In genomic region chr15:103281465-103282205, GRCm38 (mm10) we compare ENCODE assay signal across 24 mouse cellular contexts. TPM values are rescaled to one million over a fixed set of nuclear protein-coding genes. Genes with fewer than 3 reads are reported as not detected.
A peak's percentile ranks its signal among the peaks of the same experiment; 100 is the strongest.
DNase-seq lines count a peak whose midpoint lies in the region; ATAC-seq and TF ChIP-seq lines count a peak whose summit lies in the region.
"Had no signal": no experiment of that assay in that cellular context is flagged by ENCODE, and none has a peak within 500 bp of the region (broad histone marks: within the 10 kb centered on the region; RNA-seq: fewer than 3 reads in every experiment).

No protein-coding gene starts in this region.

- DNase-seq in kidney, postnatal 0 days (ENCODE audit: low spot score), result peak; percentile 0
- no peak for DNase-seq in kidney, postnatal 25 days
- no peak for DNase-seq in intestine, embryonic 14.5 days (ENCODE audit: low spot score)
- no peak for DNase-seq in liver, embryonic 13.5 days
- no peak for DNase-seq in left cerebral cortex, adult 9 months (ENCODE audit: low spot score in 2 of 2)
- no peak for DNase-seq in heart, adult 8-10 months (ENCODE audit: low spot score)
- DNase-seq: cerebellum, adult 8-10 months; gastrocnemius, postnatal 10 days; right cerebral cortex, postnatal 25 days; thymus, adult 18-20 months had no signal

- H3K9ac ChIP-seq in kidney, postnatal 0 days (ENCODE audit: low read depth, low read length), result no peak overlapping the region
- H3K9ac ChIP-seq in intestine, embryonic 14.5 days (ENCODE audit: low read length), result no peak overlapping the region
- peak overlapping the region; percentile 49 for H3K9ac ChIP-seq in liver, embryonic 13.5 days
- H3K9ac ChIP-seq in stomach, embryonic 15.5 days, result no peak overlapping the region
- H3K9ac ChIP-seq: forebrain, embryonic 13.5 days; hindbrain, embryonic 15.5 days; limb, embryonic 13.5 days; midbrain, embryonic 15.5 days had no signal

- H3K4me1 ChIP-seq in kidney, postnatal 0 days (replicated peaks; ENCODE audit: insufficient read depth, low read length), result 0 out of 2 replicates have a peak, but pooled peaks cover 7% of the 10 kb centered on the region
- peaks cover 15% of the 10 kb centered on the region for H3K4me1 ChIP-seq in intestine, embryonic 14.5 days (replicated peaks; ENCODE audit: control insufficient read depth, insufficient read depth, low read length)
- H3K4me1 ChIP-seq in liver, embryonic 13.5 days (replicated peaks), result peaks cover 70% of the 10 kb centered on the region
- peaks cover 15% of the 10 kb centered on the region; the same call in 1 of the 2 replicates for H3K4me1 ChIP-seq in stomach, embryonic 15.5 days

- no peaks in the 10 kb centered on the region for H3K9me3 ChIP-seq in kidney, postnatal 0 days (replicated peaks; ENCODE audit: low read length)
- no peaks in the 10 kb centered on the region for H3K9me3 ChIP-seq in intestine, embryonic 14.5 days (ENCODE audit: control insufficient read depth, low read length)
- H3K9me3 ChIP-seq in liver, embryonic 13.5 days (replicated peaks), result no peaks in the 10 kb centered on the region
- H3K9me3 ChIP-seq in stomach, embryonic 15.5 days, result no peaks in the 10 kb centered on the region
- H3K9me3 ChIP-seq: embryonic facial prominence, embryonic 10.5 days; forebrain, embryonic 13.5 days; hindbrain, embryonic 15.5 days; limb, embryonic 13.5 days; midbrain, embryonic 15.5 days had no signal

- TF ChIP-seq CTCF in kidney, postnatal 0 days (IDR thresholded peaks at IDR 0.05; ENCODE audit: low read depth), result no peak

- no peaks in the 10 kb centered on the region for H3K27me3 ChIP-seq in kidney, postnatal 0 days (ENCODE audit: insufficient read depth, low read length)
- H3K27me3 ChIP-seq in intestine, embryonic 14.5 days (replicated peaks; ENCODE audit: control insufficient read depth, insufficient read depth, low read length), result no peaks in the 10 kb centered on the region
- no peaks in the 10 kb centered on the region for H3K27me3 ChIP-seq in liver, embryonic 13.5 days
- no peaks in the 10 kb centered on the region for H3K27me3 ChIP-seq in stomach, embryonic 15.5 days (replicated peaks)
- H3K27me3 ChIP-seq: CH12.LX; forebrain, embryonic 13.5 days; hindbrain, embryonic 15.5 days; limb, embryonic 13.5 days; midbrain, embryonic 15.5 days had no signal

- H3K4me3 ChIP-seq in kidney, postnatal 0 days (replicated peaks; ENCODE audit: low read depth, low read length), result no peak overlapping the region
- no peak overlapping the region for H3K4me3 ChIP-seq in intestine, embryonic 14.5 days (ENCODE audit: low read depth, low read length)
- H3K4me3 ChIP-seq in liver, embryonic 13.5 days (replicated peaks), result no peak overlapping the region
- H3K4me3 ChIP-seq in stomach, embryonic 15.5 days (replicated peaks), result no peak overlapping the region
- H3K4me3 ChIP-seq: embryonic facial prominence, embryonic 10.5 days; forebrain, embryonic 13.5 days; hindbrain, embryonic 15.5 days; limb, embryonic 13.5 days; midbrain, embryonic 15.5 days; myocyte had no signal

- no peak for ATAC-seq in kidney, postnatal 0 days (replicated peaks; ENCODE audit: low FRiP score, low read depth)
- ATAC-seq in intestine, embryonic 14.5 days (replicated peaks; ENCODE audit: low FRiP score, low TSS enrichment, low read depth), result peak; percentile 62
- no peak; the same call in 1 of the 2 replicates for ATAC-seq in liver, embryonic 13.5 days (ENCODE audit: low read depth)
- ATAC-seq in stomach, embryonic 15.5 days (ENCODE audit: insufficient read depth, low FRiP score, low read depth), result no peak; the same call in 1 of the 2 replicates
- ATAC-seq: forebrain, embryonic 13.5 days; midbrain, embryonic 15.5 days had no signal

- WGBS in kidney, postnatal 0 days, result 90% methylated on average over 3 of the region's 3 CpGs
- WGBS in intestine, embryonic 14.5 days, result 86% methylated on average over 3 of the region's 3 CpGs
- 76% methylated on average over 3 of the region's 3 CpGs for WGBS in liver, embryonic 13.5 days (ENCODE audit: insufficient replicate concordance)
- WGBS in stomach, embryonic 15.5 days, result 79% methylated on average over 3 of the region's 3 CpGs

- H3K27ac ChIP-seq in kidney, postnatal 0 days, result no peak overlapping the region
- H3K27ac ChIP-seq in intestine, embryonic 14.5 days (ENCODE audit: low read depth), result no peak overlapping the region
- H3K27ac ChIP-seq in liver, embryonic 13.5 days, result peak overlapping the region; percentile 81
- H3K27ac ChIP-seq in stomach, embryonic 15.5 days, result peak overlapping the region; percentile 52; the same call in 1 of the 2 replicates
- H3K27ac ChIP-seq: embryonic facial prominence, embryonic 10.5 days; forebrain, embryonic 13.5 days; hindbrain, embryonic 15.5 days; limb, embryonic 13.5 days; midbrain, embryonic 15.5 days had no signal

- H3K4me2 ChIP-seq in kidney, postnatal 0 days (ENCODE audit: low read length), result no peak overlapping the region
- H3K4me2 ChIP-seq in intestine, embryonic 14.5 days (ENCODE audit: low read length), result no peak overlapping the region
- peak overlapping the region; percentile 27 for H3K4me2 ChIP-seq in liver, embryonic 13.5 days
- no peak overlapping the region for H3K4me2 ChIP-seq in stomach, embryonic 15.5 days
- H3K4me2 ChIP-seq: forebrain, embryonic 13.5 days; hindbrain, embryonic 15.5 days; limb, embryonic 13.5 days; midbrain, embryonic 15.5 days had no signal

- no peaks in the 10 kb centered on the region for H3K36me3 ChIP-seq in kidney, postnatal 0 days (ENCODE audit: insufficient read depth, low read length)
- H3K36me3 ChIP-seq in intestine, embryonic 14.5 days (ENCODE audit: control insufficient read depth, insufficient read depth, low read length), result no peaks in the 10 kb centered on the region
- H3K36me3 ChIP-seq in liver, embryonic 13.5 days, result peaks cover 45% of the 10 kb centered on the region
- H3K36me3 ChIP-seq in stomach, embryonic 15.5 days, result 0 out of 2 replicates have a peak, but pooled peaks cover 6% of the 10 kb centered on the region
- H3K36me3 ChIP-seq: hindbrain, embryonic 15.5 days; midbrain, embryonic 15.5 days had no signal

RNA-seq across cellular contexts. Expression of gene Copz1, which starts 9.1 kb away (rescaled TPM):
- polyA plus RNA-seq in kidney, postnatal 0 days (2015; fragmentation: Nextera tagmentation; extraction: Ambion mirVana), result 237 and 263 TPM in 2 replicates
- 266 and 283 TPM in 2 replicates for polyA plus RNA-seq in intestine, embryonic 14.5 days (2014; fragmentation: Nextera tagmentation; extraction: Ambion mirVana)
- polyA plus RNA-seq in liver, embryonic 13.5 days (2015; fragmentation: Nextera tagmentation; extraction: Ambion mirVana), result 213 and 240 TPM in 2 replicates
- polyA plus RNA-seq in stomach, embryonic 15.5 days (2015; fragmentation: Nextera tagmentation; extraction: Ambion mirVana), result 248 and 260 TPM in 2 replicates
- 10 to 100 TPM; 48.9 to 55.0 (median 49.4) TPM for total RNA-seq in heart, adult 8-10 months (2022)

RNA-seq across cellular contexts. Expression of gene Nfe2, which starts 23.4 kb away (rescaled TPM):
- 1.9 and 2.8 TPM in 2 replicates for polyA plus RNA-seq in kidney, postnatal 0 days (2015; fragmentation: Nextera tagmentation; extraction: Ambion mirVana)
- 1.8 and 1.9 TPM in 2 replicates for polyA plus RNA-seq in intestine, embryonic 14.5 days (2014; fragmentation: Nextera tagmentation; extraction: Ambion mirVana)
- 171 and 185 TPM in 2 replicates for polyA plus RNA-seq in liver, embryonic 13.5 days (2015; fragmentation: Nextera tagmentation; extraction: Ambion mirVana)
- 7.8 and 15.9 TPM in 2 replicates for polyA plus RNA-seq in stomach, embryonic 15.5 days (2015; fragmentation: Nextera tagmentation; extraction: Ambion mirVana)
- 1 to 10 TPM in 2 of 4 experiments, under 1 TPM in 2; 0.31 to 2.6 (median 0.88) TPM for total RNA-seq in heart, adult 8-10 months (2022)
- total RNA-seq: CH12.LX; layer of hippocampus, adult 18-20 months; layer of hippocampus, postnatal 25 days; left cerebral cortex, postnatal 14 days had no signal
- polyA plus RNA-seq: frontal cortex, adult 2 months had no signal

RNA-seq across cellular contexts. Expression of gene Gpr84, which starts 28.8 kb away (rescaled TPM):
- 0.47 and 0.65 TPM in 2 replicates for polyA plus RNA-seq in kidney, postnatal 0 days (2015; fragmentation: Nextera tagmentation; extraction: Ambion mirVana)
- polyA plus RNA-seq in intestine, embryonic 14.5 days (2014; fragmentation: Nextera tagmentation; extraction: Ambion mirVana), result 0.11 and 0.34 TPM in 2 replicates
- polyA plus RNA-seq in liver, embryonic 13.5 days (2015; fragmentation: Nextera tagmentation; extraction: Ambion mirVana), result 0.28 and 0.29 TPM in 2 replicates
- polyA plus RNA-seq in stomach, embryonic 15.5 days (2015; fragmentation: Nextera tagmentation; extraction: Ambion mirVana), result 0.46 and 0.53 TPM in 2 replicates
- total RNA-seq in heart, adult 8-10 months (2022), result not detected
- total RNA-seq: heart, postnatal 4 days; neutrophil, adult 5-6 weeks had no signal

RNA-seq across cellular contexts. Expression of gene Hnrnpa1, which starts 41.4 kb away (rescaled TPM):
- 705 and 720 TPM in 2 replicates for polyA plus RNA-seq in kidney, postnatal 0 days (2015; fragmentation: Nextera tagmentation; extraction: Ambion mirVana)
- 837 and 906 TPM in 2 replicates for polyA plus RNA-seq in intestine, embryonic 14.5 days (2014; fragmentation: Nextera tagmentation; extraction: Ambion mirVana)
- polyA plus RNA-seq in liver, embryonic 13.5 days (2015; fragmentation: Nextera tagmentation; extraction: Ambion mirVana), result 436 and 495 TPM in 2 replicates
- polyA plus RNA-seq in stomach, embryonic 15.5 days (2015; fragmentation: Nextera tagmentation; extraction: Ambion mirVana), result 664 and 681 TPM in 2 replicates
- total RNA-seq in heart, adult 8-10 months (2022), result 100 to 1,000 TPM; 134 to 164 (median 150) TPM

RNA-seq across cellular contexts. Expression of gene Cbx5, which starts 42.0 kb away (rescaled TPM):
- polyA plus RNA-seq in kidney, postnatal 0 days (2015; fragmentation: Nextera tagmentation; extraction: Ambion mirVana), result 62.0 and 68.2 TPM in 2 replicates
- 118 and 123 TPM in 2 replicates for polyA plus RNA-seq in intestine, embryonic 14.5 days (2014; fragmentation: Nextera tagmentation; extraction: Ambion mirVana)
- 61.1 and 76.6 TPM in 2 replicates for polyA plus RNA-seq in liver, embryonic 13.5 days (2015; fragmentation: Nextera tagmentation; extraction: Ambion mirVana)
- polyA plus RNA-seq in stomach, embryonic 15.5 days (2015; fragmentation: Nextera tagmentation; extraction: Ambion mirVana), result 91.8 and 97.2 TPM in 2 replicates
- 10 to 100 TPM; 52.4 to 59.1 (median 57.0) TPM for total RNA-seq in heart, adult 8-10 months (2022)

Comparison
In these comparisons a context has a peak if more than half of its experiments do, and no peak if none do; other contexts are left out.
1. H3K27ac ChIP-seq: peak in liver, embryonic 13.5 days (single experiment) and stomach, embryonic 15.5 days (single experiment); none in kidney, postnatal 0 days (single experiment) and intestine, embryonic 14.5 days (single experiment).
2. RNA of gene Nfe2, which starts 23.4 kb away (polyA plus RNA-seq): 171 to 185 TPM in liver, embryonic 13.5 days; 7.8 to 15.9 TPM in stomach, embryonic 15.5 days, 1.8 to 1.9 TPM in intestine, embryonic 14.5 days and 1.9 to 2.8 TPM in kidney, postnatal 0 days; every median in the first group is over 10 times any median in the second.